Mouse (Mus musculus): ENCODE measurements at regions not wholly inside any gene's neighbourhood (a gene's known extent, or its start where the extent isn't known, plus 50 kb on each side); places are given as distances from the start of the nearest gene placed in this dataset.

DNA sequence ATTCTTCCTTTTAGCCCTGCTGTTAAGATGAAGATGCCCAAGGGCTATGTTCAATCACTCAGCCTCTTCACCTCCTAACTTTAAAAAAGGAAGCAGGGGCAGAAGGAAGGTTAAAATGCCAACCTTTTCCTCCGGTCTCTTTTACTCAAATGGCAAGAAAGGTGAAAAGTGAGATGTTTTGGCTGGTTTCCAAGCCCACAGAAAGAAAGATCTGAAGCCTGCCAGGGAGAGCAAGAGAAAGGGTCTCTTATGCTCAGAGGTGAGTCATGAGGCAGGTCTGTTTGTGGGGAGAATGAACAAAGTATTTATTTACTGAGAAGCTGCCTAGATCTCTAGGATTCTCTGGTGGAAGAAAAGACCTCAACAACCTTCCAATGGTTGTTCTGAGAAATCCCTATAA lies 162.1 kb upstream of the Kirrel3 start:
- DNase-seq, result no peak

DNA sequence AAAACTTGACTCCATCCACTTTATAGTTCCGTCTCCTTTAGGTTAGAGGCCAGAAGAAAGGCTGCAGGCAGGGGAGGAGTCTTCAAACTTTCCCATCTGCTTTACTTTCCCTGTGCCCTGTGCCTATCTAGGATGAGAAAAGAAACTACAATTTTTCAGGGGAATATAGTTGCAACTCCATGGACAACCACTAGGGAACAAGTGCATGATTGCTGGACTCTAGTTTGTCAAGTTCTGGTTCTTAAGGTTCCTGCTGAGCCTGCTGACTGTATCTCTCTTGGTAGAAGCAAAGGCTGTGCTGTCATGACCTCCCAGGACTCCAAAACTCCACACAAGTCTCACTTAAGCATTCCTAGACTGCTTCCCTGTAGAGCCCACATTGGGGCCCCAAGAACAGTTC lies 157.0 kb upstream of the Kirrel3 start:
- DNase-seq, result no peak

DNA sequence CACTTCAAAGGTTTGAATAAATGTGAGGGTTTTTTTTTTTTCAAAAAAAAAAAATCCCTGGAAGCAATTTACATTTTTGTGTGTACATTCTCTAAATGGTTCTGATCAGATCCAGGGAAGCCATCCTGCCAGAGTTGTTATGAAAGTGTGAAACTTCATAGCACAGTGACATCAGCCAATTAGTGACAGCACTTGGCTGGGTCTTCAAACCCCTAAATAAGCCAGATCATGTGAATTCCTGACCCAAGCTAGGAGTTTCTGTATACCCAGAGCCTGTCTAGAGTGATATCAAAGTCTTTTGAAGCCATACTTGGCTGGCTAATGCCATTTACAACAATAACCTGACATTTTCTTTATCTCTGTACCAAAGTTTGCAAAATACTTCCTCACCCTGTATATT lies 151.6 kb upstream of the Kirrel3 start:
- no peak for DNase-seq

DNA sequence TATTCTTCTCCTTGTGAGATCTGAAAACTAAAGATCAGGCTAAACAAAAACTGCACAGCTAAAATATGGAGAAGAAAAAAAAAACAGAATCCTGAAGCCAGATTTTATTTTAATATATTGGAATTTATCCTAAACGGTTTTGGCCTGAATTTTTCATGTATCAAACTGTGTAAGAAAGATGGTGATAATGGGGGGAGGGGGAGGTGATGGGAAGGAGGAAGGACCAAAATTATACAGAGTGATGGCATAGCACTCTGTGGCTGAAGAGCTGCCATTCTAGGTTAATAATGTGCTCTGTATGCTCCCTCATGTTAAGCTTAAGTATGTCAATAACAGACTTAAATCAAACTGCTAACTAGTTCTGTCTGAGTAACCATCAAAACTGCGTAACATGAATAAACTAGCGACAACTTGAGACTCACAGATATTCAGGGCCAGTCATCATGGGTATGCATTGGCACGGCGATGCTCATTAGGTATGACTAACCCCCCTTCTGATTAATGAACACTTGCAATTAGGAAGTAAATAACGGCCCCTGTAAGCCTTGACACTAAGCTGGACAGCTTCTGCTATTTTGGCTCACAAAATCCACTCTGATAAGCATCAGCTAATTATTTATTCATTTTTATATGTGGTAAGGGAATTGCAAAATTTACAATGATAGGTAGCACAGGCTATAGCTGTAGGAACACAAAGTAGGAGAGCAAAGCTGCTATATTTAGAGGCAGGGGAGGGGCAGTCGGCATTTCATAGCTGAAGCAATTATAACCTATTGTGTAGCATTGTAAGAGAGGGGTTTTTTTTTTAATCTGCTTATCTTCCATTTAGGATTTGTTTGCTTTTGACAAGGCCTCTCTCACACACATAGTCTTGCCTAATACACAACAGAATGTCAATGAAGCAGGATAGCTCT lies 150.9 kb upstream of the Kirrel3 start:
- DNase-seq, result no peak

DNA sequence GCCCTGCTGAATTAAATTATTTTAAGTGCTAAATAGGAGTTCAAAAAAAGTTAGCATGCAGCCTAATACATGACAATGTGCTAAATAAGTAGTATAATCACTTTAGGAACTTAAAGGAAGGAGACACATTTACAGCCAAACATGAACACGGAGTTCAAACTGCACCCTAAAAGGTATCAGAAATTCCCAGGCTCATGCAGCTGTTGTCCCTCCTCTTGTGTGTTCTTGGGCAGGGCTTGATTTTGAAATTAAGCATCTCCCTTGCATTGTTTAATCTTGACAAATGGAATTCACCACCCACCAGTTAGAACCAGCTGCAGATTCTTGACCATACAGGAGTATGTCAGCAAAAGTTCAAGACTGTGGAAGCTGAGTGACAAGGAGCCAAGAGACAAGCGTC lies 137.3 kb upstream of the Kirrel3 start:
- no peak for DNase-seq

DNA sequence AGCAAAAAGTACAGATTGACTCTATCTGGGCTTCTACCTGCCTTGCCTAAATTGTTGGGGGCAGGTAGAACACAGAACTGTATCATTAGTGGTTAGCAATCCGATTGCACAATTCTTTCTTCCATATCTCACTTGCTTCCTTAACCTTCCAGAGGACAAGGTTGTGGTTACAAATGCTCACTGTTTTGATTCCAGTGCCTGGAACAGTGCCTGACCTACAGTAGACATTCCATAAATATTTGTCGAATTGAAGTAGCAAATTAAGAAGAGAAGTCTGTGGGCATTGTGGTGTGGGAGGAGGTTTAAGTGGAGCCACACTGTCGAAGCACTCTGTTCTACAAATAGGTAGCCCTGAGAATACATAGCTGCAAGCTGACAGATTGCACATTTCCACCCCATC lies 135.7 kb upstream of the Kirrel3 start:
- peak in 1 of 2 experiments; percentile 9 for DNase-seq

DNA sequence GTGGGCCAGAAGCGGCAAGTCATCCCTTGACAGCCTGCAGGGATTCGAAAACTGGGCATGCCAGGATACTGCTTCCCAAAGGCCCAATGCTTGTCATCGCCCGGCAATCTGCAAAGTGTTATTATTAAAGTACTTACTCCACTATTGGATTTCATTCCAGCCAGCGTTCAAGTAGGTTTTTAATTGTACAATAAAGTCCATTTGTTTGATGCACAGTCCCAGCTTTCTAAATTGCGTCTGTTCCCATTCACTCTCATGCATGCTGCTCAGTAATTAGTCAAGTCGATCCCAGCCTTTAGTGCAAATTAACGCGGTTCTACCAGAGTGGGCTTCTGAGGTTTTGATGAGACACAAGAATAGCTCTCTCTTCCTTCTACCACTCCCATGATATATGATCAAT lies 131.9 kb upstream of the Kirrel3 start:
- no peak for DNase-seq

DNA sequence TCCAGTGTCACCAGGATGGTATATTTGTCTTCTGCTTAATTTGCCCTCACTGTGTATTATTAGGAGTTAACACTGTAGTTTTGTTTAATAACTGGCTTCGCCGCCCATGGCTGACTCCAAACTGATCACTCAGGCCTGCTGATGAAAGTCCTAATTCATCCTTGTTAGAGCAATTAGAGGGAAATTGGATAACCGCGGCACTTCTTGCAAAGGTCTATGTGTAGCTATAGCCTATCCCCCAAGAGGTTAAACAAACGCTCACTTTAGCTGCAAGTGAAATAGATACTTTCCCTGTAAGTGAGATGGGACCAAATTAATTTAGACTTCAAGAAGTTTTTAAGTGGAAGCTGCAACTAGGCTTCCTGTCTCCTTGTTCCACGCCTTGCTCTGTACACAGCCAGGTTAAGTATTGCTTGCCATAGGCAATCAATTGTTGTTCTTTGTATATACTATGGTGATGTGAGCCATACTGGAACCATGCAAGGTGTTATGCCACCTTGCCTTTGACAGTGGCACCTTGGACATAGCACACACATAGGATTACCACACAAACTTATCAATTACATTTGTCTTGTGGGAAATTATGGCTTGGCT lies 130.9 kb upstream of the Kirrel3 start:
- DNase-seq, result no peak

DNA sequence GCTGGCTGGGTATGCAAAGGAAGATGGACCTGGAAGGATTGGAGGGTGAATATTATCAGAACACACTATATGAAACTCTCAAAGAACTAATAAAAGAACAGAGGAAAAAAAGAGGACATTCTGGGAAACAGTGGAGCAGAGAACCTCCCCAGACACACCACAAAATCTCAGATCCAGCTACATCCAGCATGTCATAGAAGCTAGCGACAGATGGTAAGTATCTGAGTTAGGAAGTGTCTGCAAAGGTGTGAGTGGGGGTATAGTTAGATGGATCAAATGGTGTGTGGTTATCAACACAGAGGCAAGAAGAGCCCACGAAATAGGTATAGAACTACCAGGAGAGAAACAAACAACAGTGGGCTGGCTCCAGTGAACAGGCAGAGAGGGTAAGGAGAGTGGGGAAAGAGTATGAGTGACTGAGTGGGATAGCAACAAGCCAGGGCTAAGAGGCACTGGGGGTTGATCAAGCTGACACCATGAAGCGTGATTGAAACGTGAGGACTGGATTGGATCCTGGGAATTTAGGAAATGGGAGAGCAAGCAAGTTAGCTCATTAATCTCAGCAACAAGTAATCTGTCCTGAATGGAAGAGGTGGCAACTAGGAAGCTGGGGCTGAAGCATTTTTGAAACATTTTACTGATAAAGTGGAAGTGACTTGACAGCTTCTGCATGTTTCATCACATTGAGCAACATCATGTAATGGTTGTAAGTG lies 114.9 kb upstream of the Kirrel3 start:
- no peak for DNase-seq

DNA sequence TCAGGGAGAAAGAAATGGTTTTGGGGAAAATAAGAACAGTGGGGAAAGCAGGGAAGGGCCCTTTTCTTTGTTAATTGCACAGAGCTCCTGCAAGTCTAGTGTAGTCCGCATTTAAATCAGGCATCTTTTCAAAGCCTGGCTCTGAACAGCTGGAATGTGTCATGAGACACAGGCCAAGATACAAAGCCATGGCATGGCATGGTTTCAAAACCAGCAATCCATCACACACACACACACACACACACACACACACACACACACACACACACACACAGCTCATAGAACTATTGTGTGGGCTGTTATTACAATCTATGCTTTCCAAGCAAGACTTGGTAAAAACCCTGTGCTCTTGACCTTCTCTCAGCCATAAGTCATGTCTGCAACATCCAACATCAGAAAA lies 110.5 kb upstream of the Kirrel3 start:
- DNase-seq, result no peak

DNA sequence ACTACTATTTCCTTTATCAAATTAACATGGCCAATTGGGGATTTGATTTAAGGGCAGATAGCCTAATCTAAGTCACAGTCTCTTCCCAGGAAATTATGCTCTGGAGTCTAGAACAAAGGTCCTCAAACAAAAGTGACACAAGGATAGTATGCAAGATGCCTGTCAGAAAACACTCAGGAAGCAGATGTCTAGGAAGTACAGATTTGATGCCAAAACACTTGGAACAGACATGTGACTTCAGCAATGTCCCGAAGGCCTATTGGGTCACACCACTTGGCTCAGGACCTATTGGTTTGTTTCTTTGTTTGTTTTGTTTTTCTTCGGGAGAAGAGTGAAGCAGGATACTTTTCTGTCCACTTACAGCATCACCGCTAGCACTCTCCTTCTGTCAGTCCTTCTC lies 105.7 kb upstream of the Kirrel3 start:
- no peak for DNase-seq

DNA sequence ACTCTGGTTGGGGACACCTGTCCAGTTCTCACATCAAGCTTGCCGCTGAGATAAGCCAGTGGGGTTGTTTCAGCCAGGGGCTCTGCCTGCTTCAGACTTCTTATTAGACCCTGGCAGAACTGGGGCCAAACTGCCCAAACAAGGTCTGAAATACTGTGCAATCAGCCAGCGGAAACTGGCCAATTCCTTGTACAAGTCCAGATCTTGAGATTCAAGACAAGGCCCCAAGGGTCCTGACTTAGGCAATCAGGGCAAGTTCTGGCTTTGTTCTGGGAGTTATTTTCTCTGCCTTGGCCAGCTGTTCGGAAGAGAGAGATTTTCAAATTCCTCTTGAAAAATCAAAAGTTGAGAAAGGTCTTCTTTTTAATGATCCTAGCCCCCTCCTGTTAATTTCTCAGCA lies 104.1 kb upstream of the Kirrel3 start:
- DNase-seq, result no peak

DNA sequence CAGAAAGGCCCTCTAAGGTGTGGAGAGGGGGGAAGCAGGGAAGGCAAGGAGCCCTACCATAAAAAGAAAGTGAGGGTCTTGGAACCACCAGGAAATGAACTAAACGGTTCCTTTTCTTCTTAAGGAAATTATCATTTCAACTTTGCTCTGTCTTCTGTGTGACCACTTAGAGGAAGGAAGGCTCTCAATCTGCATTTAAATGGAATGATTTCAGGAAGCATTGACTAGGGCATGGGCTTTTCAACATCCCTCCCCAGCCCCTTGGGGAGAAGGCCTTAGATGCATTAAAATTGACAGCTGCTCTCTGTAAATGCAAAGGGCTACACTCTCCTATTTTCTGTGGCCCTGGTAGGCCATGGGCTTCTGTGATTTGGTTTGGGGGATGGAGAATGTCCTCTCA lies 103.5 kb upstream of the Kirrel3 start:
- no peak for DNase-seq

DNA sequence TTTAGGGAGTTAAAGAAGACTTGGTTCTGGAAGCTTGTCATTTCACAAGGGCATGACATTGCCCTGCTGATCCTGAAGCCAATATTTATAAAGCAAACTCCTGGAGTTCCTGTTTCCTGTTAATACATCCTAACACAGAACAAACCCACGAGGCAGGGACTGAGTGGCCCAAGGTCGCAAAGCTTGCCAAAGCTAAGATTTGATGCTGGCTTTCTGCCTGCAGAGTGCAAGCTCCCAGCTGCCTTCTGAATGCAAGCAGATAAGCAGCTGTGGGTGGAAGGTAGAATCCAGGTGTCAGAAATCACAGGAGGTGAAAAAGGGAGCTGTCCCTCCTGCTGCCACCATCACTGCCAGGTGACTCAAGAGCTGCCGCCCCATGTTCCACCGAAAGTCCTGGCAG lies 99.6 kb upstream of the Kirrel3 start:
- no peak for DNase-seq

DNA sequence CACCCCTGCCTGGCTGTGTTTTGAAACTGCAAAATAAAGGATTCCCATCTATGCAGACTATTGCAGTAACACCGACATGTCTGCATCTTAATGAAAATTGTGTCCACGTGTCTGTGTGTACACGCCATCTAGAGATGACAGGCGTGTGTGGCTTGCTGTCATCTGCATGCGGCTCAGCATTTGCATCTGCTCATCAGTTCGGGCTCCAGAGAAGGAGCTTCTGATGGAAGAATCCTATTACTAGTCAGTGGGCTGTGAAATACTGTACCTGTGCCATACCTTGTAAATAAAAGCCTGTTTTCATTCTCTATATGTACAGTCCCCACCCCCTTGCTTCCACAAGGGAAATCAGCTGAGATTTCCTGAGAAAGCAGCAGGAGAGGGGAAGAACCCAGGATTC lies 92.7 kb upstream of the Kirrel3 start:
- DNase-seq, result no peak

DNA sequence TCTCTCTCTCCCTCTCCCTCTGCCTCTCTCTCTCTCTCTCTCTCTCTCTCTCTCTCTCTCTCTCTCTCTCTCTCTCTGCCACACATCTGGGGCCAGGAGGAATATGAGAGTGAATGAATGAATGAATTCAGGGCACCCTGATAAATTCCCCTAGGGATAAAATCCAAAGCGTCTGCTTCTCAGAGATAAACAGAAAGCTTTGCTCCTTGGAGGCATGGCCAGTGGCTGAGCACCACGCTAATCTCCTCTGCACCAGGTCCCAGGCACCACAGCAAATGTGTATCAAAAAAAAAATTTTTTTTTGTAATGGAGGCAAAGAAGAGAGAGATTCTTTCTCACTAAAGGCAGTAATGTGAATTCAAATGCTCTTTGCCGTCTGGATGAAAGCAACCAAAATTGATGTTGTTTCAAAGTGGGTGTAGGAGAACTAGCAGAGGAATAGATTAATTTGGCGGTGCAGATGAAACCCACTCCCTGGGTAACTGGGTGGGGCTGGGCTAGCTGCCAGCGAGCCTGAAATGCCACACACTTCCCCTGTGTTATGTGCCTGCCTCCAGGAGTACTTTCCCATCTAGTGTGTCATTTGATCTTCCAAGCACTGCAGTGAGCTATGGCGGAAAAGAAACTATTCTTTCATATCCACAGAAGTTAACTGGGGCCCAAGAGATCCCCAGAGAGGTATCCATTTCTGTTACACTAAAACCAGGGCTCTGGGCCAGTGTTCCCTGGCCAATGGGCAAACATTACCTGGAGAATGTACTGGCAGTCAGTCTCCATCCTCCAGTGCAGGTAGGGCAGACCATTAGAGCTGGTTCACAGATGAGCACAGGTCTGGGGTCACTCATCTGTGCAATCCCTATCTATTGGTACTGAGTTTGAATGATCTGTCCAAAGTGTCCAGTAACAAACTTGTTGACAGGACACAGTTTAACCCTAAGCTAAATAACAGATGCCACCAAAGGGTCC lies 89.6 kb upstream of the Kirrel3 start:
- no peak for DNase-seq

DNA sequence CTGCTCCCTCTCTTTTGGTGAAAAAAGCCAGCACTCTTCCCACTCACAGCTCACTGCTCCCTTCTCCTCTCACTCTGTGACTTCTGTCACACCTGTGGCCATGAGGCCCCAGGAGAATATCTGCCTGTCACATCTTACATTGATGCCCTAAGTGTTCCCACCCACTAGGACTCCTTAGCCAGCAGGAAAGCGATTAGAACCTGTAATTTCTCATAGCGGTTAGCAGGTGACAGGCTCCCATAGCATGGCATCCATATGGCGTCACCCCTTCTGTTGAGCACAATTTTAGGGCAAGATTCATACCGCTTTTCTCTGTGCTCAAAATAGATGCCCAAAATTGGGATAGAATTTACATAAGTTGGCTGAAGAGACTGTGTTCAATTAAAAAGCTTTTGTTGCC lies 74.0 kb upstream of the Kirrel3 start:
- DNase-seq, result no peak

DNA sequence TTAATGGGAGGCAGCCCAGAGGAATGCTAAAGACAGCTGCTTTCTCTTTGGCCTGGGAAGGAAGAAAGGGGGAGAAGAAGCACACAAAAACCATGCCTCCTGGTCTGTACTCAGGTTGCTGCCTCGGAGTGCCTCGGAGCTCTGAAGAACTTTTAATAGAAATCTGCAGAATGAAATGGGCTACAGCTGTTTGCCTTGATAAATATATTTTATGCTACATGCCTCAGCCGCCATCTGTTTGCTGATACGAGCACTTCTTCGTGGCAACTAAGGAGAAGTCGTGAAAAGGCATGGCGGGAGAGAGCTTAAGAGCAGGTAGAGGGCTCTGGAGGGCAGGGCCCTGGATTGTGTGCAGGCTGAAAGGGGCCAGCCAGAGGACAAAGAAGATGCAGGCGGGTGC lies 69.5 kb upstream of the Kirrel3 start:
- no peak for DNase-seq

DNA sequence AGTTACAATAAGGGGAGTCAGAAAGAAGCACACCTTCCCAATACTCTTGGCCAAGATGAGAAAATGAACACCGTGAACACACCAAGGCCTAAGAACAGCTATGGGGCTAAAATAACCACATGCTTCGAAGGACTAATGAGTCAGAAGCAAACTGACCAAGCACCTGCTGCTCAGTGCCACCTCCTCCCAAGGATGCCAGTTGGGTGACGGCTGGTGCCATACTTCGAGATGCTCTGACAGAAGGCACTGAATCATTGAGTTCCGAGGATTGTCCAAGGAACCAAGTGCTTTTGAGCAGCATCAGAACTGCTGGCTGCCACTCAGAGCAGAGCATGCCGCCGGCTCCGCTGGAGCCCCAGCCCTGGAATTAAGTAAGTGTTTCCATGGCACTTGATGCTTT lies 67.6 kb upstream of the Kirrel3 start:
- DNase-seq, result no peak

DNA sequence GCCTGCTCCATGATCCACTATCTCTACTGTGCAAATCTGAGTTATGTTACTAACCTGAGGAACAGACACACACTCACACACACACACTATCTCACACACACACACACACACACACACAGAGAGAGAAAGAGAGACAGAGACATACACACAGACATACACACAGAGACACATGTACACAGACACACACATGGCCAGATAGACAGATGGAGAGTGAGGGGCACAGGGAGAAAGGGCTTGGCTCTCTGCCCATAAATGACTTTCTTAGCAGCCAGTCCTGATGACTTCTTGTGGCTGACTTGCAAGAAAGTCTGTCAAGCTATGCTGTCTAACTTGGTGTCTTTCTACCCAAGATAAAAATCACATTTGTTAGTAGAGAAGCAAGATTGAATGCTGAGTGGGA lies 63.7 kb upstream of the Kirrel3 start:
- no peak for DNase-seq

DNA sequence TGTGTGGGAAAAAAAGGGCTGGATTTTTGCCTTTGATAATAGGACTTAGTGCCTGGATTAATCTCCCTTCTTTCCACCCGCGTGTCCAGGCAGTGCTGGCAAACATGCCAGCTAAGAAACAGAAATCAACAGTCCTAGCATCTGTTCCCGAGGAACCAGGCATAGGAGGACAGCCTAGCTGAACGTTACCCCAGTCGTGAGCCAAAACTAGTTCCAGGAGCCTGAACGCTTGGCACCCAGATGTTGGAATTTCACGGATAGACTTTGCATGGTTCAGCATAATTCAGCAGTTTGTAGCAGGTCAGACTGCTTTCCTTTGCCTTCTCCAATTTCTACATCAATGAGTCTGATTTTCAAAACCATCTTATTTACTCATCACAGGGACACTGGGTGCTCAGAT lies 62.6 kb upstream of the Kirrel3 start:
- DNase-seq, result no peak

DNA sequence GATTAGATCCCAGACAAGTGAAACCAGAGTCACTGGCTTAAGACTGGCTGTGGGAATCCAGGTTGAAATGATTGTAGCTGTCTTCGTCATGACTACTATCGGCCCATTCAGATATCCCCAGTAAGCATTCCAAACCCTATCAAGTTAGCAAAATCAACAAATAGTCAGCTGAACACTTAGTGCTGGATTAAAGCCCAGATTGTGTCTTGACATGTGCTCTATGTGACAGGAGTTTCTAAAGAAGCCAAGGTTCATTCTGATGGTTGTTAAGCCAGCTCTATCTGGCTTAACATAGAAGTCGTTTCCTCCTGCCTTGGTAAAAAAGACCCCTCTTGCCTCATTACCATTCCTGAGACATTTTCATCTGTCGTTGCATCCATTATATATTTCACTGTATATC lies 59.1 kb upstream of the Kirrel3 start:
- DNase-seq, result no peak

DNA sequence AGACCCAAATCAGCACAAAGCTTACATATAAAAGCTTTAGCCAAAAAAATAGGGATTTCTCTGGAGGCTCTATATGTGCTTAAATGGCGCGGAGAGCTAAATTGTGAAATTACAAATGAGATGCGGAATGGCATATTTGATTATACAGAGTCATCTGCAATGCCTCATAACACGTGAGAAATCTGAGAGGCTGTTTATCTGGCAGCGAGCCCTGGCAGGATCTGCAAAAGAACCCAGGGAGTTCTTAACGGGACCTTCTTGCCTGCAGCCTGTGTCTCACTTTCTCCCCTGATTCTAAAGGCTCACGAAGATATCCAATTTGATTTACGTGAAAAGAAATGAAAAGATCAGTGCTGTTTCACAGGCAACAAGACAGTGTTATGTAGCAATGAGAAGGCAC lies 58.0 kb upstream of the Kirrel3 start:
- DNase-seq, result no peak
